ENCODE assay signal across 21 mouse cellular contexts in genomic region chr15:63930107-63931041, GRCm38 (mm10). TPM values are rescaled to one million over a fixed set of nuclear protein-coding genes. Genes with fewer than 3 reads are reported as not detected.
"Had no signal": no experiment of that assay in that cellular context is flagged by ENCODE, and none has a peak within 500 bp of the region (broad histone marks: within the 10 kb centered on the region; RNA-seq: fewer than 3 reads in every experiment).

No protein-coding gene starts in this region.

- H3K4me3 ChIP-seq: limb, embryonic 15.5 days; liver, embryonic 13.5 days; megakaryocyte, embryonic 14.5 days; midbrain, embryonic 12.5 days; stomach, embryonic 15.5 days had no signal

- DNase-seq: kidney, adult 11 months; kidney, postnatal 10 days; layer of hippocampus, adult 9-11 months; layer of hippocampus, postnatal 36 days; liver, embryonic 13.5 days; liver, postnatal 0 days; right cerebral cortex, postnatal 14 days; thymus, postnatal 4 days had no signal

- H3K27ac ChIP-seq: hindbrain, postnatal 0 days; limb, embryonic 15.5 days; liver, embryonic 13.5 days; macrophage; midbrain, embryonic 12.5 days; stomach, embryonic 15.5 days had no signal

- H3K4me2 ChIP-seq: limb, embryonic 15.5 days; liver, embryonic 13.5 days; midbrain, embryonic 12.5 days; stomach, embryonic 15.5 days had no signal

- H3K4me1 ChIP-seq: limb, embryonic 15.5 days; liver, embryonic 13.5 days; midbrain, embryonic 12.5 days; stomach, embryonic 15.5 days had no signal

- H3K27me3 ChIP-seq: limb, embryonic 15.5 days; liver, embryonic 13.5 days; megakaryocyte, embryonic 14.5 days; midbrain, embryonic 12.5 days; stomach, embryonic 15.5 days had no signal

- H3K9ac ChIP-seq: limb, embryonic 15.5 days; liver, embryonic 13.5 days; liver, postnatal 0 days; midbrain, embryonic 12.5 days; stomach, embryonic 15.5 days had no signal

- H3K9me3 ChIP-seq: limb, embryonic 15.5 days; liver, embryonic 13.5 days; megakaryocyte, embryonic 14.5 days; midbrain, embryonic 12.5 days; stomach, embryonic 15.5 days had no signal

- ATAC-seq: hindbrain, postnatal 0 days; liver, postnatal 0 days had no signal

RNA-seq across cellular contexts. Expression of gene Gsdmc4, which starts 18.3 kb away (rescaled TPM):
- total RNA-seq: hindbrain, postnatal 0 days; layer of hippocampus, adult 18-20 months; layer of hippocampus, postnatal 36 days; left cerebral cortex, postnatal 25 days had no signal
- polyA plus RNA-seq: hindbrain, postnatal 0 days; limb, embryonic 11.5 days; limb, embryonic 15.5 days; liver, embryonic 13.5 days; liver, postnatal 0 days; macrophage; midbrain, embryonic 12.5 days; neural tube, embryonic 14.5 days; spleen, adult 2 months had no signal

RNA-seq across cellular contexts. Expression of gene Gsdmc3, which starts 52.0 kb away (rescaled TPM):
- total RNA-seq: hindbrain, postnatal 0 days; layer of hippocampus, adult 18-20 months; layer of hippocampus, postnatal 36 days; left cerebral cortex, adult 8-10 months; left cerebral cortex, postnatal 25 days; midbrain, postnatal 0 days had no signal
- polyA plus RNA-seq: hindbrain, postnatal 0 days; limb, embryonic 11.5 days; limb, embryonic 15.5 days; liver, embryonic 13.5 days; liver, postnatal 0 days; macrophage; midbrain, embryonic 12.5 days; midbrain, postnatal 0 days; neural tube, embryonic 14.5 days; spleen, adult 2 months had no signal
